Mouse (Mus musculus): ENCODE results near the gene Mvk. TPM values are rescaled to one million over a fixed set of nuclear protein-coding genes. Genes with fewer than 3 reads are reported as not detected.

Gene Mvk
- polyA plus RNA-seq (2015; fragmentation: Illumina TruSeq; extraction: RNeasy Lipid Tissue Mini Kit (QIAGEN cat#74804); ENCODE audit: insufficient read depth, low replicate concordance): 1.9 TPM

GRCm38 (mm10) chr5:114443566-114444367 is at the start of gene Mvk, which contains the start of gene Mmab:
TSS of gene Mvk (plus strand) at chr5:114444269.
TSS of gene Mmab (minus strand) at chr5:114444060.

Other genes starting within 250 kb of the Mvk start
- not detected for gene Foxn4, start 170.5 kb upstream of the Mvk start, polyA plus RNA-seq (2015; fragmentation: Illumina TruSeq; extraction: RNeasy Lipid Tissue Mini Kit (QIAGEN cat#74804); ENCODE audit: insufficient read depth, low replicate concordance)
- 3.8 TPM for gene Myo1h, start 155.1 kb upstream of the Mvk start, polyA plus RNA-seq (2015; fragmentation: Illumina TruSeq; extraction: RNeasy Lipid Tissue Mini Kit (QIAGEN cat#74804); ENCODE audit: insufficient read depth, low replicate concordance)
- gene Kctd10, start 63.8 kb upstream of the Mvk start, polyA plus RNA-seq (2015; fragmentation: Illumina TruSeq; extraction: RNeasy Lipid Tissue Mini Kit (QIAGEN cat#74804); ENCODE audit: insufficient read depth, low replicate concordance): 52.9 TPM
- 17.6 TPM for gene Ube3b, start 63.7 kb upstream of the Mvk start, polyA plus RNA-seq (2015; fragmentation: Illumina TruSeq; extraction: RNeasy Lipid Tissue Mini Kit (QIAGEN cat#74804); ENCODE audit: insufficient read depth, low replicate concordance)
- 9.7 TPM for gene Mmab, start 209 bp upstream of the Mvk start, polyA plus RNA-seq (2015; fragmentation: Illumina TruSeq; extraction: RNeasy Lipid Tissue Mini Kit (QIAGEN cat#74804); ENCODE audit: insufficient read depth, low replicate concordance)
- gene Fam222a, start 123.7 kb downstream of the Mvk start, polyA plus RNA-seq (2015; fragmentation: Illumina TruSeq; extraction: RNeasy Lipid Tissue Mini Kit (QIAGEN cat#74804); ENCODE audit: insufficient read depth, low replicate concordance): 0.29 TPM
- gene Trpv4, start 214.2 kb downstream of the Mvk start, polyA plus RNA-seq (2015; fragmentation: Illumina TruSeq; extraction: RNeasy Lipid Tissue Mini Kit (QIAGEN cat#74804); ENCODE audit: insufficient read depth, low replicate concordance): 0.87 TPM
- 95.6 TPM for gene Gltp, start 246.7 kb downstream of the Mvk start, polyA plus RNA-seq (2015; fragmentation: Illumina TruSeq; extraction: RNeasy Lipid Tissue Mini Kit (QIAGEN cat#74804); ENCODE audit: insufficient read depth, low replicate concordance)